Mouse (Mus musculus) forebrain, embryonic 16.5 days (tissue): ENCODE data around the gene Snx17. TPM values are rescaled to one million over a fixed set of nuclear protein-coding genes. Genes with fewer than 3 reads are reported as not detected.

Source experiments
- ATAC-seq: fragments of 200-750 bp; cut with Nextera tagmentation; 2 replicates; pipeline ENCODE4 v1.8.0; 2017; ENCODE audit warnings: mild to moderate bottlenecking, moderate library complexity
- H3K27ac ChIP-seq: fragments of 300-500 bp; sonication (generic); 2 replicates; pipeline ENCODE4 v1.5.1; 2014; ENCODE audit warnings: low read length, control low read depth
- H3K27me3 ChIP-seq: fragments of 300-500 bp; sonication (generic); replicated peaks from 2 replicates; pipeline ENCODE4 v1.6.1; 2014; ENCODE audit warnings: low read length; ENCODE audit not compliant: control insufficient read depth, insufficient read depth
- H3K36me3 ChIP-seq: fragments of 300-500 bp; sonication (generic); 2 replicates; pipeline ENCODE4 v1.6.1; 2014; ENCODE audit not compliant: control insufficient read depth, insufficient read depth
- H3K4me1 ChIP-seq: fragments of 300-500 bp; sonication (generic); replicated peaks from 2 replicates; pipeline ENCODE4 v1.6.1; 2014; ENCODE audit warnings: low read length; ENCODE audit not compliant: control insufficient read depth, insufficient read depth
- H3K4me2 ChIP-seq: fragments of 300-500 bp; sonication (generic); 2 replicates; pipeline ENCODE4 v1.6.1; 2014; ENCODE audit warnings: mild to moderate bottlenecking, low read length, control low read depth
- H3K4me3 ChIP-seq: fragments of 300-500 bp; sonication (generic); replicated peaks from 2 replicates; pipeline ENCODE4 v1.5.1; 2014; ENCODE audit warnings: mild to moderate bottlenecking, low read length, control low read depth
- H3K9ac ChIP-seq: fragments of 300-500 bp; sonication (generic); replicated peaks from 2 replicates; pipeline ENCODE4 v1.6.1; 2014; ENCODE audit warnings: low read depth, low read length, control low read depth
- H3K9me3 ChIP-seq: fragments of 300-500 bp; sonication (generic); 2 replicates; pipeline ENCODE4 v1.6.1; 2016; ENCODE audit warnings: low read length; ENCODE audit not compliant: control insufficient read depth
- WGBS: fragments of 180-500 bp; shearing (Covaris S2); extraction: QIAGEN DNeasy Blood & Tissue Kit; methylation state at CpG from one replicate; pipeline ENCODE4 v1.1.7; 2014; 5-methylcytosine and 5-hydroxymethylcytosine counted together
- polyA plus RNA-seq: library from polyadenylated mRNA; unstranded; fragments of >200 nt; fragmentation: Nextera tagmentation; extraction: Ambion mirVana; gene quantifications from 2 replicates; pipeline ENCODE4 v1.2.1, GENCODE M21; 2015

Gene Snx17
- polyA plus RNA-seq, 1 experiment from 2014 or later, result 131 TPM

GRCm38 (mm10) chr5:31194486-31195485, 1.8 kb downstream of the Snx17 start:
- Histone ChIP-seq H3K4me2 (no peak overlapping the region; the same call in 1 of the 2 replicates), H3K36me3 (peaks cover 51% of the 10 kb centered on the region), H3K27ac (no peak overlapping the region), H3K4me3 (no peak overlapping the region), H3K4me1 (peaks cover 17% of the 10 kb centered on the region), H3K9me3 (no peaks in the 10 kb centered on the region), H3K9ac (no peak overlapping the region), H3K27me3 (no peaks in the 10 kb centered on the region)
- ATAC-seq, result no peak
- 93% methylated on average over 16 of the region's 16 CpGs for WGBS

- Histone ChIP-seq H3K4me2 (no peak overlapping the region), H3K4me3 (no peak overlapping the region), H3K9me3 (peaks cover 3% of the 10 kb centered on the region), H3K27ac (no peak overlapping the region), H3K27me3 (no peaks in the 10 kb centered on the region), H3K36me3 (peaks cover 49% of the 10 kb centered on the region), H3K4me1 (peaks cover 22% of the 10 kb centered on the region), H3K9ac (no peak overlapping the region)
- WGBS, result 97% methylated on average over 4 of the region's 4 CpGs
- no peak for ATAC-seq
Measured at GRCm38 (mm10) chr5:31195671-31196070, 2.6 kb downstream of the Snx17 start.

DNA sequence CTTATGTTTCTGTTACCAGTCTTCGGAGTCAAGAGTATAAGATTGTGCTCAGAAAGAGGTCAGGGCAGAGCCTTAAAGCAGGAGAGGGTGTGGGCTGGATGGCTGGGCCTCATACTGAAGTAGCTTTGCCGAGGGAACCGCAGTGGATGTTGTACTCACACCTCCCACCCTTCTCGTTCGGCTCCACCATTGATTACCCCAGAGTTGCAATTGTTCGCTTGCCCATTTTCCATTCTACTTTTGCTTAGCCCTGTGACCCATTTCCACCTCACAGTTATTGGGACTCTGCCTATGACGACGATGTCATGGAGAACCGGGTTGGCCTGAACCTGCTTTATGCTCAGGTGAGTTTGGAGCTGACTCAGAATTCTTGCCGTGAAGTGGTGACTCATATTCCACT, 3.2 kb downstream of the Snx17 start:
- H3K27ac ChIP-seq, result no peak overlapping the region
- WGBS, result 94% methylated on average over 10 of the region's 10 CpGs
- H3K9me3 ChIP-seq, result peaks cover 3% of the 10 kb centered on the region
- H3K9ac ChIP-seq, result no peak overlapping the region
- H3K4me1 ChIP-seq, result peaks cover 25% of the 10 kb centered on the region
- peaks cover 49% of the 10 kb centered on the region for H3K36me3 ChIP-seq
- H3K4me3 ChIP-seq, result no peak overlapping the region
- no peaks in the 10 kb centered on the region for H3K27me3 ChIP-seq
- H3K4me2 ChIP-seq, result no peak overlapping the region
- no peak for ATAC-seq

DNA sequence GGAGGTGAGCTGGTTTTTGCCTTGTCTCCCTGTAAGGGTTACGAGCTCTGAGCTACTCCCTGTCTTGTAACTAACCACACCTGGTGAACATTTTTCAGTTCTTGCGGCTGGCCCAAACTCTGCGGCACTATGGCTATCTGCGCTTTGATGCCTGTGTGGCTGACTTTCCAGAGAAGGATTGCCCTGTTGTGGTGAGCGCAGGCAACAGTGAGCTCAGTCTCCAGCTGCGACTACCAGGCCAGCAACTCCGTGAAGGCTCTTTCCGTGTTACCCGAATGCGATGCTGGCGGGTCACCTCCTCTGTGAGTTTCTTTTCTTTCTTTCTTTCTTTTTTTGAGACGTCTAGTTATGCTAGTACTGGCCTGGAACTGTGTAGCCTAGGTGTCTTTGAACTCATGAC, 4.0 kb downstream of the Snx17 start:
- Histone ChIP-seq H3K4me1 (peaks cover 24% of the 10 kb centered on the region), H3K36me3 (peaks cover 49% of the 10 kb centered on the region), H3K9me3 (peaks cover 3% of the 10 kb centered on the region), H3K4me3 (no peak overlapping the region), H3K9ac (no peak overlapping the region), H3K4me2 (no peak overlapping the region), H3K27ac (no peak overlapping the region), H3K27me3 (no peaks in the 10 kb centered on the region)
- ATAC-seq, result no peak
- 94% methylated on average over 12 of the region's 12 CpGs for whole genome bisulfite sequencing

DNA sequence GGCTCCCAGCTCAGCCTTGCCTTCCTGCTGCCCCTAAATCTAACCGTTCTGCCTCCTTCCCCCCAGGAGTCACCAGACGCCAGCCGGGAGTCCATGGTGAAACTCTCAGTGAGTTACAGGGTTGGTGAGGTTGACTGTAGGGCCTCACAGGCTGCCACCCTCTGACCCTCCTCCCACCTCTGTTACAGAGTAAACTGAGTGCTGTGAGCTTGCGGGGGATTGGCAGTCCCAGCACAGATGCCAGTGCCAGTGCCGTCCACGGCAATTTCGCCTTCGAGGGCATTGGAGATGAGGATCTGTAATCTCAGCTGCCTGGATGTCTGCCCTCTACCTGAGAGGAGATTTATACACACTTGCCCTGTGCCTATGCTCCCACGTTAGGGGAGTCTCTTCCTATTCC, 5.1 kb downstream of the Snx17 start:
- H3K4me1 ChIP-seq, result peaks cover 26% of the 10 kb centered on the region
- H3K4me2 ChIP-seq, result no peak overlapping the region
- ATAC-seq, result no peak
- H3K27ac ChIP-seq, result no peak overlapping the region
- H3K9ac ChIP-seq, result no peak overlapping the region
- peaks cover 3% of the 10 kb centered on the region for H3K9me3 ChIP-seq
- no peaks in the 10 kb centered on the region for H3K27me3 ChIP-seq
- no peak overlapping the region for H3K4me3 ChIP-seq
- peaks cover 50% of the 10 kb centered on the region for H3K36me3 ChIP-seq
- 89% methylated on average over 9 of the region's 9 CpGs for WGBS

GRCm38 (mm10) chr5:31198616-31199320, 5.7 kb downstream of the Snx17 start:
- Histone ChIP-seq H3K9me3 (peaks cover 3% of the 10 kb centered on the region), H3K4me3 (no peak overlapping the region), H3K4me1 (peaks cover 24% of the 10 kb centered on the region), H3K27ac (no peak overlapping the region), H3K4me2 (no peak overlapping the region), H3K27me3 (no peaks in the 10 kb centered on the region), H3K9ac (no peak overlapping the region), H3K36me3 (peaks cover 53% of the 10 kb centered on the region)
- no peak for ATAC-seq
- 87% methylated on average over 5 of the region's 5 CpGs for WGBS

GRCm38 (mm10) chr5:31199321-31199892, 6.4 kb downstream of the Snx17 start:
- Histone ChIP-seq H3K36me3 (peaks cover 55% of the 10 kb centered on the region), H3K4me1 (peaks cover 18% of the 10 kb centered on the region), H3K4me2 (no peak overlapping the region), H3K27me3 (no peaks in the 10 kb centered on the region), H3K9ac (no peak overlapping the region), H3K27ac (no peak overlapping the region), H3K4me3 (no peak overlapping the region), H3K9me3 (peaks cover 3% of the 10 kb centered on the region)
- ATAC-seq, result no peak
- WGBS, result 94% methylated on average over 19 of the region's 19 CpGs

DNA sequence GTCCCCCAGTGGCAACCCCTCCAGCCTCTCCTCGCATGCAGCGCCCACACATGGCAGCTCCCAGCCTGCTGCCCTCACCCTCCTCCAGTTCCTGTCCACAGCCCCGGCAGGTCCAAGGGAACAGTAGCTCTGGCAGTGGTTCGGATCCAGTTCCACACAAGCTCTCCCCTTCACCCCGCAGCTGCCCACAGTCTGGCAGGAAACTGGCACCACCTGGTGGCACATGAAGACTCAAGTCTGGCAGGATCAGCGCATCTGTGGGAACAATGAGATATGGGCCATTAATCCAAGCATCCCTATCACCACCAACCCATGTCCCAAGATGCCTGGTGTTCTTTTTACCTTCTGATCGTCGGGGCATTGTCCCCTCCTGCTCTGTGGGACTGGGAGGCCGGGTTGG, 6.9 kb downstream of the Snx17 start:
- Histone ChIP-seq H3K4me3 (no peak overlapping the region), H3K9ac (no peak overlapping the region), H3K4me1 (peaks cover 17% of the 10 kb centered on the region), H3K36me3 (peaks cover 58% of the 10 kb centered on the region), H3K27ac (no peak overlapping the region), H3K9me3 (peaks cover 3% of the 10 kb centered on the region), H3K4me2 (no peak overlapping the region), H3K27me3 (no peaks in the 10 kb centered on the region)
- no peak for ATAC-seq
- WGBS, result 91% methylated on average over 9 of the region's 9 CpGs

DNA sequence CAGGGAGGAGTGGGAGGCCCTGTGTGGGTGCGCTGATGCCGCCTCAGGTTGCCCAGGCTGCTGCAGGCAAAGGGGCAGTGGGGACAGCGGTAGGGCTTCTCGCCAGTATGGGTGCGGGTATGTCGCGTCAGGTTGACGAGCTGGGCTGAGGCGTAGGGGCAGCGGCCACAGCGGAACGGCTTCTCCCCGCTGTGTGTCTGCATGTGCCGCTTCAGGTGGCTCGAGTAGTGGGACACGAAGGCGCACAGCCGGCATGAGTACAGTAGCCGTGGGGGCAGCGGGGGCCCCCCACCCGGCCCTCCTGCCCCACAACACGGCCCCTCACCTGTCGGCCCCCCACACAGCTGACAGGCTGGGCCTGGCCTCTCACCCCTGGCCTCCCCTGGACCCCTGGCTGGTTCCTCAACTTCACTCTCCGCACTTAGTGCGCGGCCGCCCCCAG, 7.3 kb downstream of the Snx17 start:
- H3K4me2 ChIP-seq, result no peak overlapping the region

More for the DNA sequence above, 7.3 kb downstream of the Snx17 start:
- peaks cover 3% of the 10 kb centered on the region for H3K9me3 ChIP-seq
- H3K9ac ChIP-seq, result no peak overlapping the region
- no peaks in the 10 kb centered on the region for H3K27me3 ChIP-seq
- H3K4me3 ChIP-seq, result no peak overlapping the region
- peaks cover 17% of the 10 kb centered on the region for H3K4me1 ChIP-seq
- no peak overlapping the region for H3K27ac ChIP-seq
- no peak for ATAC-seq
- WGBS, result 89% methylated on average over 27 of the region's 27 CpGs
- H3K36me3 ChIP-seq, result peaks cover 55% of the 10 kb centered on the region
